Mouse (Mus musculus) MEL (cell line): Measurements from ENCODE around the gene Ube2r2. TPM values are rescaled to one million over a fixed set of nuclear protein-coding genes. Genes with fewer than 3 reads are reported as not detected.

Experiments used
- DNase-seq: peaks from one replicate; pipeline ENCODE4 v3.0.0; 2011; ENCODE audit warnings: low read depth, low spot score
- H3K27ac ChIP-seq: 2 replicates; pipeline ENCODE4 v1.5.1; 2012; ENCODE audit warnings: low read depth, mild to moderate bottlenecking, control low read depth, low read length, moderate library complexity; ENCODE audit not compliant: control insufficient read depth
- H3K27me3 ChIP-seq, 2 experiments: fragments of 150-350 bp in 1 of 2; sonication (generic) in 1 of 2; 2 replicates each; pipeline ENCODE4 v1.6.1; 2012; ENCODE audit warnings: low read length in 2 of 2, mild to moderate bottlenecking in 2 of 2, improper control_type of control experiment in 1 of 2, moderate library complexity in 1 of 2; ENCODE audit not compliant: insufficient read depth in 2 of 2, control insufficient read depth in 1 of 2
- H3K36me3 ChIP-seq, 2 experiments: 2 replicates each; pipeline ENCODE4 v1.6.1; 2012 to 2014; ENCODE audit warnings: low read length in 2 of 2, improper control_type of control experiment in 1 of 2, inconsistent platforms in 1 of 2, mild to moderate bottlenecking in 1 of 2; ENCODE audit not compliant: insufficient read depth in 2 of 2, control insufficient read depth in 1 of 2
- H3K4me1 ChIP-seq, 2 experiments: fragments of 150-350 bp in 1 of 2; sonication (generic) in 1 of 2; 2 replicates each; pipeline ENCODE4 v1.6.1; 2012; ENCODE audit warnings: low read length in 2 of 2, improper control_type of control experiment in 1 of 2, mild to moderate bottlenecking in 1 of 2; ENCODE audit not compliant: insufficient read depth in 2 of 2, control insufficient read depth in 1 of 2
- H3K4me3 ChIP-seq, 2 experiments: fragments of 150-350 bp in 1 of 2; sonication (generic) in 1 of 2; 2 replicates each; pipeline ENCODE4 v1.5.1; 2012; ENCODE audit warnings: low read depth in 2 of 2, low read length in 2 of 2, mild to moderate bottlenecking in 2 of 2, moderate library complexity in 2 of 2, control low read depth in 1 of 2, improper control_type of control experiment in 1 of 2; ENCODE audit not compliant: control insufficient read depth in 1 of 2, insufficient read depth in 1 of 2
- H3K79me2 ChIP-seq: 2 replicates; pipeline ENCODE4 v1.6.1; 2012; ENCODE audit warnings: mild to moderate bottlenecking, low read length, moderate library complexity; ENCODE audit not compliant: control insufficient read depth, poor library complexity, insufficient read depth
- H3K9ac ChIP-seq: 2 replicates; pipeline ENCODE4 v1.6.1; 2012; ENCODE audit warnings: low read depth, mild to moderate bottlenecking, control low read depth, low read length, moderate library complexity; ENCODE audit not compliant: control insufficient read depth, poor library complexity, severe bottlenecking
- H3K9me3 ChIP-seq: fragments of 150-350 bp; sonication (generic); replicated peaks from 2 replicates; pipeline ENCODE4 v1.6.1; 2012; ENCODE audit warnings: mild to moderate bottlenecking, low read length, improper control_type of control experiment, moderate library complexity; ENCODE audit not compliant: insufficient read depth
- CHD2 ChIP-seq: IDR thresholded peaks from 2 replicates; pipeline ENCODE4 v1.6.1; 2011; ENCODE audit warnings: low read length, improper control_type of control experiment
- ELF1 ChIP-seq: IDR thresholded peaks from 2 replicates; pipeline ENCODE4 v1.6.1; 2014; ENCODE audit warnings: low read depth, mild to moderate bottlenecking, inconsistent platforms, low read length, improper control_type of control experiment, moderate library complexity
- EP300 ChIP-seq, 2 experiments: IDR thresholded peaks; 2 replicates each; pipeline ENCODE4 v1.6.1; 2011; ENCODE audit warnings: improper control_type of control experiment in 2 of 2, low read length in 2 of 2, low read depth in 1 of 2, mild to moderate bottlenecking in 1 of 2
- ETS1 ChIP-seq: IDR thresholded peaks from 2 replicates; pipeline ENCODE4 v1.6.1; 2012; ENCODE audit warnings: low read depth, mild to moderate bottlenecking, inconsistent platforms, low read length, improper control_type of control experiment, moderate library complexity
- HCFC1 ChIP-seq: IDR thresholded peaks from 2 replicates; pipeline ENCODE4 v1.6.1; 2012; ENCODE audit warnings: low read depth, mild to moderate bottlenecking, inconsistent platforms, low read length, improper control_type of control experiment, moderate library complexity
- JUND ChIP-seq: IDR thresholded peaks from 2 replicates; pipeline ENCODE4 v1.6.1; 2011; ENCODE audit warnings: low read depth, mild to moderate bottlenecking, improper control_type of control experiment, low read length
- KAT2A ChIP-seq: conservative IDR thresholded peaks from 2 replicates; pipeline ENCODE4 v1.6.1; 2012; ENCODE audit warnings: low read depth, low read length, improper control_type of control experiment, inconsistent platforms
- MAX ChIP-seq: IDR thresholded peaks from 2 replicates; pipeline ENCODE4 v1.6.1; 2011; ENCODE audit warnings: low read length, improper control_type of control experiment
- MAZ ChIP-seq: IDR thresholded peaks from 2 replicates; pipeline ENCODE4 v1.6.1; 2012; ENCODE audit warnings: low read depth, mild to moderate bottlenecking, inconsistent platforms, low read length, improper control_type of control experiment
- MXI1 ChIP-seq: IDR thresholded peaks from 2 replicates; pipeline ENCODE4 v1.6.1; 2011; ENCODE audit warnings: mild to moderate bottlenecking, low read depth, low read length, improper control_type of control experiment
- MYC ChIP-seq: IDR thresholded peaks from 2 replicates; pipeline ENCODE4 v1.6.1; 2011; ENCODE audit warnings: low read depth, mild to moderate bottlenecking, low read length, improper control_type of control experiment, moderate library complexity
- NELFE ChIP-seq: IDR thresholded peaks from 2 replicates; pipeline ENCODE4 v1.6.1; 2011; ENCODE audit warnings: low read depth, low read length, improper control_type of control experiment
- NRF1 ChIP-seq: IDR thresholded peaks from 2 replicates; pipeline ENCODE4 v1.6.1; 2014; ENCODE audit warnings: low read depth, mild to moderate bottlenecking, inconsistent platforms, low read length, improper control_type of control experiment, moderate library complexity; ENCODE audit not compliant: poor library complexity, insufficient read depth, severe bottlenecking
- POLR2A ChIP-seq, 2 experiments: IDR thresholded peaks; 2 replicates each; pipeline ENCODE4 v1.6.1; 2011 to 2012; ENCODE audit warnings: low read length in 2 of 2, mild to moderate bottlenecking in 2 of 2, control low read depth in 1 of 2, improper control_type of control experiment in 1 of 2, low read depth in 1 of 2, moderate library complexity in 1 of 2; ENCODE audit not compliant: control insufficient read depth in 1 of 2, insufficient read depth in 1 of 2, poor library complexity in 1 of 2
- POLR2AphosphoS2 ChIP-seq: IDR thresholded peaks from 2 replicates; pipeline ENCODE4 v1.6.1; 2011; ENCODE audit warnings: low read length, improper control_type of control experiment
- RCOR1 ChIP-seq: IDR thresholded peaks from 2 replicates; pipeline ENCODE4 v1.6.1; 2012; ENCODE audit warnings: low read depth, mild to moderate bottlenecking, inconsistent platforms, low read length, improper control_type of control experiment
- SIN3A ChIP-seq: IDR thresholded peaks from 2 replicates; pipeline ENCODE4 v1.6.1; 2012; ENCODE audit warnings: low read length, improper control_type of control experiment, inconsistent platforms
- TAL1 ChIP-seq: IDR thresholded peaks from 2 replicates; pipeline ENCODE4 v1.6.1; 2012; ENCODE audit warnings: mild to moderate bottlenecking, inconsistent platforms, low read length, moderate library complexity, mixed read lengths
- TCF12 ChIP-seq: IDR thresholded peaks from 2 replicates; pipeline ENCODE4 v1.6.1; 2014; ENCODE audit warnings: low read depth, mild to moderate bottlenecking, inconsistent platforms, low read length, improper control_type of control experiment, moderate library complexity
- ZMIZ1 ChIP-seq: IDR thresholded peaks from 2 replicates; pipeline ENCODE4 v1.6.1; 2012; ENCODE audit warnings: low read depth, mild to moderate bottlenecking, inconsistent platforms, low read length, improper control_type of control experiment, moderate library complexity
- ZNF384 ChIP-seq: IDR thresholded peaks from 2 replicates; pipeline ENCODE4 v1.6.1; 2012; ENCODE audit warnings: low read depth, mild to moderate bottlenecking, inconsistent platforms, low read length, improper control_type of control experiment
- polyA plus RNA-seq, 2 experiments: library from polyadenylated mRNA; stranded (reverse) in 1 of 2; unstranded in 1 of 2; fragments of >175 nt in 1 of 2; fragments of >200 nt in 1 of 2; gene quantifications; 2 replicates each; pipeline versions ENCODE4 v1.2.1 to v1.2.4; 2012; ENCODE audit warnings: low replicate concordance in 2 of 2, low read depth in 1 of 2; ENCODE audit not compliant: insufficient read length in 2 of 2, insufficient read depth in 1 of 2, missing spikeins in 1 of 2
- total RNA-seq: library from RNA; depleted of rRNA; stranded (reverse); fragments of 300-350 nt; gene quantifications from 2 replicates; pipeline ENCODE4 v1.2.3, GENCODE M21; 2012

The Ube2r2 gene
- total and polyA plus RNA-seq, 3 experiments, result 24.5 to 94.1 (median 70.1) TPM

GRCm38 (mm10) chr4:41134935-41135710 is 420 bp upstream of the Ube2r2 start:
- H3K4me1 ChIP-seq, result peaks cover 21 to 24% of the 10 kb centered on the region in 2 experiments

GRCm38 (mm10) chr4:41136454-41136805 is 887 bp downstream of the Ube2r2 start:
- Histone ChIP-seq H3K27me3 (no peaks in the 10 kb centered on the region), H3K36me3 (peaks cover 0 to 31% of the 10 kb centered on the region in 2 experiments; a peak in 2 of 4 replicates), H3K4me1 (peaks cover 20 to 21% of the 10 kb centered on the region in 2 experiments), H3K27ac (peak overlapping the region; percentile 44), H3K9ac (peak overlapping the region; percentile 98), H3K4me3 (peak overlapping the region; percentile 94), H3K79me2 (peaks cover 25% of the 10 kb centered on the region), H3K9me3 (no peaks in the 10 kb centered on the region)
- TF ChIP-seq NRF1 (0 out of 2 replicates have a peak, but pooled peaks have one; percentile 23), MXI1 (0 out of 2 replicates have a peak, but pooled peaks have one; percentile 19), HCFC1 (no peak)
- peak; percentile 48 for DNase-seq

More at GRCm38 (mm10) chr4:41134935-41135710, 420 bp upstream of the Ube2r2 start:
- peaks cover 0 to 31% of the 10 kb centered on the region in 2 experiments; a peak in 2 of 4 replicates for H3K36me3 ChIP-seq
- no peaks in the 10 kb centered on the region for H3K9me3 ChIP-seq
- TF ChIP-seq SIN3A (peak; percentile 58), MAZ (peak; percentile 88; the same call in 1 of the 2 replicates), TCF12 (0 out of 2 replicates have a peak, but pooled peaks have one; percentile 28), RCOR1 (0 out of 2 replicates have a peak, but pooled peaks have one; percentile 26), TAL1 (no peak), POLR2A (IDR thresholded peaks at IDR 0.05; ENCODE audit: control insufficient read depth in 1 of 2, insufficient read depth in 1 of 2, low read depth in 1 of 2, low read length in 2 of 2, poor library complexity in 1 of 2) (peak; percentile 58 to 67; a peak in 3 of 4 replicates), ETS1 (peak; percentile 43; the same call in 1 of the 2 replicates), EP300 (IDR thresholded peaks at IDR 0.05; ENCODE audit: low read depth in 1 of 2, low read length in 2 of 2) (peak in 1 of 2 experiments; percentile 14; a peak in 1 of 4 replicates), ZNF384 (no peak), KAT2A (no peak), ELF1 (peak; percentile 30; the same call in 1 of the 2 replicates), MXI1 (peak; percentile 85), ZMIZ1 (peak; percentile 45), NELFE (peak; percentile 59), NRF1 (peak; percentile 70), POLR2AphosphoS2 (0 out of 2 replicates have a peak, but pooled peaks have one; percentile 48), HCFC1 (peak; percentile 54; the same call in 1 of the 2 replicates), CHD2 (no peak), MAX (0 out of 2 replicates have a peak, but pooled peaks have one; percentile 18), JUND (no peak), MYC (0 out of 2 replicates have a peak, but pooled peaks have one; percentile 20)
- peak; percentile 86 for DNase-seq
- H3K79me2 ChIP-seq, result peaks cover 24% of the 10 kb centered on the region
- peak overlapping the region; percentile 98 for H3K9ac ChIP-seq
- H3K4me3 ChIP-seq, result peak overlapping the region; percentile 94
- H3K27ac ChIP-seq, result peak overlapping the region; percentile 82
- H3K27me3 ChIP-seq, result no peaks in the 10 kb centered on the region
